Mouse (Mus musculus): Measurements from ENCODE around the gene Olfr1337.
"Not testable (repeated sequence)": the region's sequence is repeated elsewhere in the genome, so short reads cannot be mapped to it uniquely, and the experiment has no call there.

Gene Olfr1337

DNA sequence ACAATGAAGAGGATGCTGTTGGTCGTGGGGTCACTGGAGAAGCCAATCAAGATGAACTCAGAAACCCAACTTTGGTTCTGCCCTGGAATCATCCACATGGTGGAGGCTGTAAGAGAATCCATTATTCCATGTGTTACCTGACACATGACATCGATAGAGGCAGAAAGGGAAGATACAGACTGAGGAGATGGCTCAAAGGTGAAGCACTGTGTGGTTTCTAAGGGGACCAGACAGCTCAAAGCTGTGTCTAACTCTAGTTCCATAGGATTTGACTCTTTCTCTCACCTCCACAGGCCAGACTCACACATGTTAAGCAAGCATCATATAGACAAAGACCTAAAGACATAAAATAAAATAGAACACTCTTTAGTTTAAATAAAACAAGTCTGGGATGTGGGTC is at the start of gene Olfr1337:
Gene Olfr1337, minus strand, starts transcription at position 101 of the 400 bp plus-strand sequence.
- DNase-seq: no peak

DNA sequence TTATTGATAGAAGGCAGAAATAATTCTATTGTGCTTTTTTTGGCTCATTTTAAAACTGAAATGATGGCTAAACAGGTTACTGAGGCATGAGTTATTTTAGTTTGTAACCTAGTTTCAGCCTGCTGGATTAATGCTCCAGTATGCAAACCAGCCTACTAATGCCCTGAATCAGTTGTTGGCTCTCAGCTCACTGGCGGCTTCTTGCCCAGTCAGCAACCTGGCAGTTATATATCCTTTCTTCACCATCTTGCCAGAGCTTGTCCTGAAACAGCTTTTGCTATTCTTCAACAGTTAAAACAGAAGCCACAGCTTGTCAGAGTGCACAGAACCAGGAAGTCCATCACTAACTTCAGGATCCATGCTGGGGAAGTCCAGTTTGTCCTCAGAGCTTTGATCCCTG is 36.5 kb upstream of the Olfr1337 start:
- no peak for DNase-seq

- DNase-seq: no peak
Observed at GRCm38 (mm10) chr4:118809844-118810243, 27.5 kb upstream of the Olfr1337 start, which contains the start of gene Olfr1335. Gene Olfr1335, minus strand, starts transcription at chr4:118809944.

DNA sequence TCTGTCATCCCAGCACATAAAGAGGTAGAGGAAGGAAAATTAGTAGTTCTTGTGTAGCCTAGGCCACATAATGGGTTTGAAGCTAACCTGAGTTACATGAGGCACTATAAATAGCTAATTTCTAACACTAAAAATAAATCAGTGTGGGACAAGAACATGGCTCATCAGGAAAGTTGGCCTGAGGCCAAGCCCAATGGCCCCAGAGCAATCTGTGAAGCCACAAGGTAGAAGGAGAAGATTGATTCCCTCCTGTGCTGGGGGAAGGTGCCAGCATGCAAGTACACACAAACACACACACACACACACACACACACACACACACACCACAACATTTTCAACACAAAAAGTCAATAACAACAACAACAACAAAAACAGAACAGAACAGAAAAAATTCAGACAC is 10.4 kb upstream of the Olfr1337 start:
- not testable (repeated sequence) for DNase-seq

- no peak for DNase-seq
Observed at GRCm38 (mm10) chr4:118758637-118759036, 23.7 kb downstream of the Olfr1337 start, which contains the start of gene Olfr1338. Gene Olfr1338, minus strand, starts transcription at chr4:118758737.

DNA sequence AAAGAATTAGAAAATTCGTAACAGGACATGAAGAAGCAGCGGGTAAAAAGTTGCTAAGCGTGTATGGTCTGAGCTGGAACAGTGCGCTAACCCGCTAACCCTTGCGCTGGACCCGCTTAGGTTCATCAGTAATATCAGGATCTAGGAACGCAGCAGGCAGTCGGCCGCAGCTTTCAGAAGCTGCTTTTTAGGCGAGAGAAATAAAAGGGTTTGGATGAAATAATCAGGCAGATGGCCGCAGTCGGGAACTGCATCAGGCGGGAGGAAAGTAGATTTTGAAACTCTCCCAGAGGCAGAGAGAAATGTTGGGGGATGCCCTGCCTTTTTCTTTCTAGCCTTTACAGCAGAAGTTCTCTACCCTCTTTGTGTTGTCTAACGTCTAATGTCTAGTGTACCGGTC is 40.5 kb downstream of the Olfr1337 start:
- DNase-seq: no peak

DNA sequence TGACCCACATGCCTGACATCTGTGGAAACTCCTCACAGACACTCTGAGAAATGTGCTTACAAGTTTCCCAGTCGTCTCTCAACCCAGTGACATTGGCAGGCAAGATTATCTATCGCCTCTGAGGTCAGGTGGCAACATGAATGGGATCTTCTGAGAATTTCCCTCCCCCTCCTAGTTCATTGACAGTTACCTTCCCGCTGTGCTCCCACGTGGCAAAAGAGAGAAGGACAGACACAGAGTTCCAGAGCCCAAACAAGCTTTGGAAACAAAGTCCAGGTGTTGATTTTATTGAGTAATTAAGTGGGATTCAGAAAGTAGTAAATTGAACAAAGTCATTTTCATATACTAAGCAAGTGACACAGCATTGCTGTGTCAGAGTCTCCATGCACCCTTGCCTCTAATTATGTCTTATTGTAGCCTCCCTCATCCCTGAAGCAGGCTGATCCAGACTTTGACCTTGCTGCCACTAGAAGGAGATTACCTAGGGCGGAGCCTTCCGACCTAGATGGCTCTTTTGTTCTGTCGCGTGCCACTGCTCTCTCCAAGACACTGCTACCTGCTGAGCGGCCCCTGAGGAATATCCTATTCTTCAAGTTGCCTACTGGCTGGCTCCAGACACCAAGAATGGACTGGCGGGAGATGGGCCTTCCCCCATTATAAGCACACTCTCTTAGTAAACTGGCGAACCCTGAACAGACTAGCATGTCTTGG is 41.2 kb downstream of the Olfr1337 start:
- no peak for DNase-seq

DNA sequence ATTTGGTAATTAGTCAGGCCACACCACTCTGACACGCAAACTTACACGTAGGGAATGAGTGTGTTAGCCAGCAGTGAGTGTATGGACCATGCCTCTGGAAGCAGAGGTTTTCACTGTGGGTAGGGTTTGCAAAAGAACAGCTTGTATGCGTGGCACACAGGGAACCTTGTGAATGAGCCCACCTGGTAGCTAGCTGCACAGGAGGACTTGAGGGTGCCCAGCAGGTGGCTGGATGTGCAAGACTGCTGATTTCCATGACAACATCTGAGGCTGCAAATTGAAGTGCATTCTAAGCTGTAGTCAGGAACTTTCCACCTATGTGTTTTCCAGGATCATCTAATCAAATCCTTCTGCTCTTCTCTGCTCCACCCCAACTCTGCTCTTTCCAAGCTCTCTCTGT is 42.8 kb downstream of the Olfr1337 start:
- no peak for DNase-seq

DNA sequence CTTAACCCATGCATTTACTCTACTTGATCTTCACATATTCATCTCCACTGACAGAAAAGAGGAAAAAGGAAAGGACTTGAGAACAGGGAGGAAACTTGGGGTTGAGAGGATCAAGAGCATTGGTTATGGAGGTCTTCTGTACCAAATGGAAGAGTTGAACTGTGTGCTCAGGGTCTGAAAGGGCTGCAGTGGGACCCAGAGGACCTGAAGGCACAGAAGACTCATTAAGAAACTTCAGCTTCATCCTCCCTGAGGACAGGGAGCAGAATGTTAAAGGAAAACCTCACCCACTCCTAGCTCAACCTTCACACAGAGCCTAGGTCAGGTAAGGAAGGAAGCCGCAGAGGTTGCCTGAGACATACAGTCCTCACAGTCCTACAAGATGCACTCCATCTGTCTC is 50.5 kb downstream of the Olfr1337 start, which contains the start of gene Olfr1339:
Gene Olfr1339, plus strand, starts transcription at position 301 of the 400 bp plus-strand sequence.
- no peak for DNase-seq
